Mouse (Mus musculus): ENCODE results near the gene Dlx3. TPM values are rescaled to one million over a fixed set of nuclear protein-coding genes. Genes with fewer than 3 reads are reported as not detected.
A peak's percentile ranks its signal among the peaks of the same experiment; 100 is the strongest.

The Dlx3 gene
- total RNA-seq, 2 experiments from 2014 or later = not detected

GRCm38 (mm10) chr11:95087301-95088228 is 32.4 kb upstream of the Dlx3 start:
- intact Hi-C loops (cut with DNase I) = no loop called here
- no peak for DNase-seq (ENCODE audit: low spot score in 2 of 2)

GRCm38 (mm10) chr11:95088286-95088685 is 31.6 kb upstream of the Dlx3 start:
- intact Hi-C loops (cut with DNase I) = no loop called here
- DNase-seq (ENCODE audit: low spot score in 2 of 2) = no peak

- intact Hi-C loops (cut with DNase I) = no loop called here
- DNase-seq (ENCODE audit: low spot score in 2 of 2) = no peak
Measured at GRCm38 (mm10) chr11:95088857-95089779, 30.8 kb upstream of the Dlx3 start.

- no peak for DNase-seq (ENCODE audit: low spot score in 2 of 2)
- intact Hi-C loops (cut with DNase I) = no loop called here
Measured at GRCm38 (mm10) chr11:95093077-95093476, 26.8 kb upstream of the Dlx3 start.

GRCm38 (mm10) chr11:95095596-95095995 is 24.3 kb upstream of the Dlx3 start:
- intact Hi-C loops (cut with DNase I) = no loop called here
- no peak for DNase-seq (ENCODE audit: low spot score in 2 of 2)

GRCm38 (mm10) chr11:95096608-95097373 is 23.1 kb upstream of the Dlx3 start:
- intact Hi-C loops (cut with DNase I) = no loop called here
- no peak for DNase-seq (ENCODE audit: low spot score in 2 of 2)

GRCm38 (mm10) chr11:95097889-95098288 is 22.0 kb upstream of the Dlx3 start:
- intact Hi-C loops (cut with DNase I) = no loop called here
- no peak for DNase-seq (ENCODE audit: low spot score in 2 of 2)

GRCm38 (mm10) chr11:95098346-95099095 is 21.4 kb upstream of the Dlx3 start:
- DNase-seq (ENCODE audit: low spot score in 2 of 2) = no peak
- intact Hi-C loops (cut with DNase I) = no loop called here

- no peak for DNase-seq (ENCODE audit: low spot score in 2 of 2)
- intact Hi-C loops (cut with DNase I) = loop anchor here (10.0 kb wide), 1 partner anchor 126 kb away; the partner anchor contains the start of gene Sgca
Measured at GRCm38 (mm10) chr11:95100393-95100792, 19.5 kb upstream of the Dlx3 start.

- intact Hi-C loops (cut with DNase I) = loop anchor here (10.0 kb wide), 1 partner anchor 126 kb away; the partner anchor contains the start of gene Sgca
- no peak for DNase-seq (ENCODE audit: low spot score in 2 of 2)
Measured at GRCm38 (mm10) chr11:95101071-95101788, 18.7 kb upstream of the Dlx3 start.

- no peak for DNase-seq (ENCODE audit: low spot score in 2 of 2)
- intact Hi-C loops (cut with DNase I) = loop anchor here (10.0 kb wide), 1 partner anchor 128 kb away; the partner anchor contains the start of gene Sgca
Measured at GRCm38 (mm10) chr11:95102161-95102904, 17.6 kb upstream of the Dlx3 start.

- intact Hi-C loops (cut with DNase I) = loop anchor here (10.0 kb wide), 1 partner anchor 129 kb away; the partner anchor contains the start of gene Sgca
- DNase-seq (ENCODE audit: low spot score in 2 of 2) = no peak
Measured at GRCm38 (mm10) chr11:95104266-95104665, 15.7 kb upstream of the Dlx3 start.

- intact Hi-C loops (cut with DNase I) = loop anchor here (10.0 kb wide), 1 partner anchor 131 kb away; the partner anchor contains the start of gene Sgca
Measured at GRCm38 (mm10) chr11:95105274-95105874, 14.5 kb upstream of the Dlx3 start.

GRCm38 (mm10) chr11:95106440-95107236 is 13.3 kb upstream of the Dlx3 start:
- intact Hi-C loops (cut with DNase I) = loop anchor here (2.0 to 10.0 kb wide), 3 partner anchors 30 to 132 kb away; partner anchors contain the start of genes Itga3 and Sgca

More at GRCm38 (mm10) chr11:95105274-95105874, 14.5 kb upstream of the Dlx3 start:
- no peak for DNase-seq (ENCODE audit: low spot score in 2 of 2)

GRCm38 (mm10) chr11:95109000-95109399 is 10.9 kb upstream of the Dlx3 start:
- no peak for DNase-seq (ENCODE audit: low spot score in 2 of 2)
- intact Hi-C loops (cut with DNase I) = loop anchor here (10.0 kb wide), 1 partner anchor 134 kb away; the partner anchor contains the start of gene Sgca

More at GRCm38 (mm10) chr11:95106440-95107236, 13.3 kb upstream of the Dlx3 start:
- peak; percentile 60 to 77 for DNase-seq (ENCODE audit: low spot score in 2 of 2)

GRCm38 (mm10) chr11:95110081-95110480 is 9.8 kb upstream of the Dlx3 start:
- DNase-seq (ENCODE audit: low spot score in 2 of 2) = no peak
- intact Hi-C loops (cut with DNase I) = no loop called here
